Mouse (Mus musculus) small intestine, adult 10 weeks (tissue): ENCODE results near the gene Olfr222. TPM values are rescaled to one million over a fixed set of nuclear protein-coding genes. Genes with fewer than 3 reads are reported as not detected.

Source experiments
- polyA plus RNA-seq: library from polyadenylated mRNA; stranded (reverse); fragments of 350-450 nt; fragmentation: Illumina TruSeq; extraction: RNeasy Lipid Tissue Mini Kit (QIAGEN cat#74804); gene quantifications from one replicate; pipeline ENCODE4 v1.2.3, GENCODE M21; 2014; ENCODE audit warnings: low replicate concordance

Gene Olfr222
- not detected for polyA plus RNA-seq

GRCm38 (mm10) chr11:59576135-59576534 is at the start of gene Olfr222:
Gene Olfr222 (minus strand): TSS chr11:59576235.

DNA sequence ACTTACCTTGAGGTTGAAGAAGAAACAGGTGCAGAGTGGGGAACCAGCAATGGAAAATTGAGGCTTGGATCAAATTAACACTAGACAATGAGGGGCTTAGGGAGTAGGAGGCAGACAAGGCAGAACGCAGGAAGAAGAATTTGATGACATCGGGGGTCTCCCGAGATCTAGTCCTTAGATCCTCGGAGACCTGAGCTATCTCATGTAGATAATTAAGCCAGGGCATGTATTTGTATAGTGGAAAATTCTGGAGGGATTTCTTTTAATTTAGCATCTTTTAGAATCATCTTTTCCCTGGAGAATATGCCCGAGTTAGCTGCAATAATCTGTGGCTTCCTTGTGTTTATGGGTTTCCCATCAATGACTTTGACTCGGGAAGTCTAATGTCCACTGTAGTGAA is 17.2 kb upstream of the Olfr222 start, which contains the start of gene Olfr223:
Gene Olfr223, minus strand, starts transcription at position 101 of the 400 bp plus-strand sequence.

GRCm38 (mm10) chr11:59541324-59541723 is 34.7 kb downstream of the Olfr222 start, which contains the start of gene Nlrp3:
Gene Nlrp3 (plus strand): TSS chr11:59541568.

DNA sequence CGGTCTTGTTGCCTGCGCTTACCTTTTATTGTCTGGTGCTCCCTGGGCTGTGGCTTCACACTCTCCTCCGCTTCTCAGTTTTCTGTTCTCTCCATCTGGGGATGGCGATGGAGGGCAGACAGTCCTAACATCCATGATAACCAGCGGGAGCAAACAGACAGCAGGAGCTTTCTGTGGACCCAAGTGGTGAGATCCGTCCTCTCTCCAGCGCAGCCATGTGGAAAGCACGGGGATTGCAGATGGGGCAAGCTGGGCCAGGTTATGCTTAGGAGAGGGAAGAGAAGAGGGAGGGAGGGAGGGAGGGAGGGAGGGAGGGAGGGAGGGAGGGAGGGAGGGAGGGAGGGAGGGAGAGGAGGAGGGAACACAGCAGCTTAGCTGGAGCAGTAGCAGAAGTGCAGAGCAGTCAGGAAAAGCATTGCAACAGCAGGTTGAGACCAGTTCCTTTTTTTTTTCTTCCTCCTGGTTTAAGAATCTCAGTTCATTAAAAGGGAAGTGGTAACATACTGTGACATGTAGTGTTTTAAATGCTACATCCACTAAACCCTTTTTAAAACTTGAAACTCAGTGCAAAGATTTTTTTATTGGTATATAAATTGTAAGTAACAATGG is 49.5 kb downstream of the Olfr222 start, which contains the start of gene Zkscan17:
Gene Zkscan17, minus strand, starts transcription at position 280 of the 609 bp plus-strand sequence.

Other genes starting within 250 kb of the Olfr222 start
- not detected for gene Prss38, start 200.6 kb downstream of the Olfr222 start, polyA plus RNA-seq
- gene Jmjd4, start 126.2 kb downstream of the Olfr222 start, polyA plus RNA-seq: 7.8 TPM
- gene Snap47, start 125.0 kb downstream of the Olfr222 start, polyA plus RNA-seq: 7.9 TPM
- 3.6 TPM for gene Zfp867, start 103.8 kb downstream of the Olfr222 start, polyA plus RNA-seq
- 0.85 TPM for gene Zkscan17, start 49.5 kb downstream of the Olfr222 start, polyA plus RNA-seq
- gene Nlrp3, start 34.7 kb downstream of the Olfr222 start, polyA plus RNA-seq: not detected
- gene Olfr223, start 17.1 kb upstream of the Olfr222 start, polyA plus RNA-seq: not detected
- gene Mprip, start 85.1 kb upstream of the Olfr222 start, polyA plus RNA-seq: 6.9 TPM
- not detected for gene Pld6, start 211.4 kb upstream of the Olfr222 start, polyA plus RNA-seq
- gene Flcn, start 233.8 kb upstream of the Olfr222 start, polyA plus RNA-seq: 2.5 TPM